Mouse (Mus musculus) c-Kit-positive CD71-negative TER-119-negative erythroid progenitor cells, embryonic 14.5 days (primary cell): Measurements from ENCODE around the gene Gm5155.
"Not testable (repeated sequence)": the region's sequence is repeated elsewhere in the genome, so short reads cannot be mapped to it uniquely, and the experiment has no call there.

Experiments
- DNase-seq: peaks from one replicate; pipeline ENCODE4 v3.0.0-alpha.2; 2013; ENCODE audit warnings: low read depth

The Gm5155 gene

DNA sequence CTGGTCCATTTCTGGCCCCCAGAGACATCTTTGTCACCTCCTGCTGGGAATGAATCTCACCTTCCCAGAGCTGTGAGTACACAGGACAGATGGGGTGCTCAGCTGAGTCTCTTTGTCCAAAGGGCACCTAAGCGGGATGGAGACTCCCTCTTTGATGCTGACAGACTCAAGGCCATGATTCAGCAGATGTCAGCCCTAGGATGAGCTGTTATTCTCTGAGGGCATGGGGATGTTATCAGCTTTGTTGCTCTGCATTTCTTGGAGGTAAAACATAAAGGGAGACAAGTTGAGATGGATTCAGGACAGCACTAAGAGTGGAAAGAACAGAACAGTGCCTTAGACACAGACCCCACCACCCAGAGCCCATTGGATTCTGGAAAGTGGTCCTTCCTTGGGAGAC lies at the start of gene Gm5155:
TSS of gene Gm5155 (plus strand) at position 301 of the 400 bp plus-strand sequence.
- no peak for DNase-seq

DNA sequence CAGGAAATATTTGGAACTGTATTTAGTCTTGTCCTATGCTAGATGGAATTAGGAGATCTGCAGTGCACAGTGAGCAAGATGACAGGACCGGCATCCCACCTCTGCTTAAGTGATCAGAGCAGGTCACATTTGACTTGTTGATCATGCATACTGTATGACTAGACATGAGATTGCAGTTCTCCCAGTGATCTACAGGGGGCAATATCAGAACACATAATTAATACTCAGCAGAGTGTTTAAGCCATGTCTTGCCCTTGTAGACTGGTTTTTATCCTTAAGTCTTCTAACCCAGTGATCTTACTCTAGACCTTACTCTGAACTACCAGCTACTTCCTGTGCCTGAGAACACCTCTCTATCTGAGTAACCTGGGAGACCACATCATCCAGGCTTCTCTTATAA lies 791 bp upstream of the Gm5155 start:
- DNase-seq = no peak

DNA sequence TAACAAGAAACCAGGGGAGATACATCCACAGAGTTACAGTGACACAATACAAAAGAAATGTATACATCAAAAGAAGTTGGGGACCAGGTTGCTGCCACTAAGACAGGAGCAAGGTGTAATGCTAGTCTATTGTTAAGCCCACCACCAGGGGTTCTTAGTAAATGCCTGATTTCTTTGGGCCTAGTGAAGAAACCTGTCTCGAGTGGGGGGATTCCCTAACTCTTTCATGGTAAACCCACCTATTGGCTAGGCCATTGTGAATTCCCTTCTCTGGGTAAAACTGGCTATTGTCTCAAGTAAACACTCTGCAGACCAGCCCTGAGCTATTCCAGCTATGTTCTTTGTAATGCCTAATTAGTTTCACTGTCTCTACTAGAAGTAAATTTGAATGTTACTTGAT lies 23.8 kb downstream of the Gm5155 start:
- not testable (repeated sequence) for DNase-seq

DNA sequence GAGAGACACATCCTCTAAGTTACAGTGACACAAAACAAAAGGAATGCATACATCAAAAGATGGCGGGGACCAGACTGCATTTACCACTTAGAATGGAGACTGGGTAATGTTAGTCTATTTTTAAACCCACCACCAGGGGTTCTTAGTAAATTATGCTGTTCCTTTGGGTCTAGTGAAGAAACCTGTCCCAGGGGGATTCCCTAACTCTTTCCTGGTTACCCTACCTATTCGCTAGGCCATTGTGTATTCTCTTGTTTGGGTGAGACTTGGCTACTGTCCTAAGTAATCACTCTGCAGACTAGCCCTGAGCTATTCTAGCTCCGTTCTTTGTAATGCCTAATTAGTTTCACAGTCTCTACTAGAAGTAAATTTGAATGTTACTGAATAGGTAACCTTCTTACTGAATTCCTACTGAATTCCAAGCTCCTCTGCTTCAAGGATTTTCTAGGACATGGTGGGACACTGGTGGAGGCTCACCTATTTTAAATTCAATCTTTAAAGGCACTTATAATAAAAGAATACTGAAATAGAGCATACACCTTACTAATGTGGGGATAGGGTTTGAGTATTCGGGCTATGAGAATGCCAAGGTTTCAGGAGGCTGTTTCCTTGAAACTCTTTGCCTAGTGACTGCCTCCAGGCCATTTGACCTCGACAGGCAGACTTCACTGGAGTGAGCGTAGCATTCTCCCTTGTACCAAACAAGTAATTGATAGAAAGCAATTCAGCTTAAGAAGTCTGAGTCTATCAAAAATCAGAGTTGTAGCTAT lies 31.8 kb downstream of the Gm5155 start:
- no peak for DNase-seq
